Mouse (Mus musculus) heart, embryonic 10.5 days (tissue): Measurements from ENCODE around the gene D17H6S53E. TPM values are rescaled to one million over a fixed set of nuclear protein-coding genes. Genes with fewer than 3 reads are reported as not detected.

ENCODE experiments used
- DNase-seq: peaks from one replicate; pipeline ENCODE4 v3.0.0-alpha.2; 2017; ENCODE audit warnings: low spot score
- H3K27ac ChIP-seq: fragments of 300-500 bp; sonication (generic); 2 replicates; pipeline ENCODE4 v1.5.1; 2016; ENCODE audit warnings: mild to moderate bottlenecking
- H3K27me3 ChIP-seq: fragments of 300-500 bp; sonication (generic); 2 replicates; pipeline ENCODE4 v1.6.1; 2016; ENCODE audit warnings: mild to moderate bottlenecking; ENCODE audit not compliant: poor library complexity, insufficient read depth, severe bottlenecking
- H3K36me3 ChIP-seq: fragments of 300-500 bp; sonication (generic); 2 replicates; pipeline ENCODE4 v1.6.1; 2016; ENCODE audit warnings: mild to moderate bottlenecking, moderate library complexity
- H3K4me1 ChIP-seq: fragments of 300-500 bp; sonication (generic); 2 replicates; pipeline ENCODE4 v1.6.1; 2016; ENCODE audit warnings: mild to moderate bottlenecking
- H3K4me3 ChIP-seq: fragments of 300-500 bp; sonication (generic); 2 replicates; pipeline ENCODE4 v1.5.1; 2016; ENCODE audit warnings: mild to moderate bottlenecking, moderate library complexity
- H3K9me3 ChIP-seq: fragments of 300-500 bp; sonication (generic); 2 replicates; pipeline ENCODE4 v1.6.1; 2016; ENCODE audit warnings: mild to moderate bottlenecking, moderate library complexity
- WGBS: fragments of 180-500 bp; shearing (Covaris S2); methylation state at CpG from one replicate; pipeline ENCODE4 v1.1.7; 2016; 5-methylcytosine and 5-hydroxymethylcytosine counted together
- polyA plus RNA-seq: library from polyadenylated mRNA; unstranded; fragments of >200 nt; fragmentation: Nextera tagmentation; extraction: Ambion mirVana; gene quantifications from 2 replicates; pipeline ENCODE4 v1.2.1, GENCODE M21; 2016

D17H6S53E gene
- polyA plus RNA-seq, 1 experiment from 2014 or later, result 7.4 TPM

DNA sequence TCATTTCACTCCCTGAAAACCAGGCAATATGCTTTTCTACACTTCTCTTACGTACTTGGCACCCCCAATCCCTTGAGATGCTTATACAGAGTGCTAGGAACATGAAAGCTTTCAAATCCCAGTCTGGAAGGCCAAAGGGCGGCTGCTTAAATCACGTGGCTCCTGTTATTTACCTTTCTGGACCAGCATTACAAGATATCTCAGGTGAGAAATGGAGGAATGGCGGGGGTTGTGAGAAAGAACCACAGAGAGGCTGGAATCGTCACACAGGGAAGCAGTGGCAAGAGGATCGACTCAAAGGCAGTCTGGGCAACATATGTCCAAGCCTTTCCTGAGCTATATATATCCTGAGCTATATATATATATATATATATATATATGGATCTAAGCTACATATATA, 595 bp upstream of the D17H6S53E start:
- Histone ChIP-seq H3K27me3 (no peaks in the 10 kb centered on the region), H3K4me3 (peak overlapping the region; percentile 81), H3K27ac (peak overlapping the region; percentile 78; the same call in 1 of the 2 replicates), H3K36me3 (peaks cover 42% of the 10 kb centered on the region), H3K4me1 (peaks cover 45% of the 10 kb centered on the region), H3K9me3 (no peaks in the 10 kb centered on the region)
- WGBS, result 25% methylated on average over 6 of the region's 6 CpGs
- no peak for DNase-seq

DNA sequence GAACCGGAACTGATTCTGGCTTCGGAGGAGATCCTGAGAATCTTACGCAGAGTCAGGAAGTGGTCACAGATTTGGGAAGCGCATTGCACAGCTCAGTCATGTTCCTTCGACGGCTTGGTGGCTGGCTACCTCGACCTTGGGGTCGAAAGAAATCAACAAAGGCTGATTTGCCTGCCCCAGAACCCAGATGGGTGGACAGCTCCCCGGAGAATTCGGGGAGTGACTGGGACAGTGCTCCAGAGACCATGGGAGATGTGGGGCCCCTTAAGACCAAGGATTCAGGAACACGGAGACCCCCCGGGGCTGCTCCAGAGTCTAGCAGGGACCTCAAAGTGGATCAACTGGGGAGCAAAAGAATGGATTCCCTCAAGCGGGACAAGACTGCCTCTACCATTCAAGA, 844 bp downstream of the D17H6S53E start:
- no peak for DNase-seq

DNA sequence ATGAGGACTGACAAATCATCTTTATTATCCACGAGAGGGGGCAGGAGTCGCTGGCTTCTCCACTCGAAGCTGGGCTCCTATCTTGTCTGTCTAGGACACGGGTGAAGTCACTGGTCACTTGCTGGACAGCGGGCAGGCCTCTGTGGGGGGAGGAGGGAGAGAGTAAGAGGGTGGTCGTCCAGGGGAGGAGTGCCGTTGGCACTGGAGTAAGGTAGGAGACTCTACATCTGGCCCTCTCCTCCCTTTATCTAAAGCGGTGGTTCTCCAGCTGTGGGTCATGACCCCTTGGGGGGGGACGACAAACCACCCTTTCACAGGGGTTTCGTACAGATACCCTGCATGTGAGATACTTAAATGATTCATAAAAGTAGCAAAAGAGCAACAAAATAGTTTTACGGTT, 2.8 kb downstream of the D17H6S53E start:
- Histone ChIP-seq H3K4me1 (peaks cover 36% of the 10 kb centered on the region), H3K4me3 (no peak overlapping the region), H3K9me3 (no peaks in the 10 kb centered on the region), H3K27me3 (no peaks in the 10 kb centered on the region), H3K27ac (no peak overlapping the region), H3K36me3 (peaks cover 38% of the 10 kb centered on the region)
- no peak for DNase-seq
- 65% methylated on average over 11 of the region's 11 CpGs for WGBS

More for the DNA sequence above, 844 bp downstream of the D17H6S53E start:
- H3K9me3 ChIP-seq, result no peaks in the 10 kb centered on the region
- H3K4me3 ChIP-seq, result peak overlapping the region; percentile 81
- H3K36me3 ChIP-seq, result peaks cover 47% of the 10 kb centered on the region
- H3K27me3 ChIP-seq, result no peaks in the 10 kb centered on the region
- WGBS, result 70% methylated on average over 13 of the region's 13 CpGs
- H3K27ac ChIP-seq, result peak overlapping the region; percentile 93
- H3K4me1 ChIP-seq, result peaks cover 43% of the 10 kb centered on the region

DNA sequence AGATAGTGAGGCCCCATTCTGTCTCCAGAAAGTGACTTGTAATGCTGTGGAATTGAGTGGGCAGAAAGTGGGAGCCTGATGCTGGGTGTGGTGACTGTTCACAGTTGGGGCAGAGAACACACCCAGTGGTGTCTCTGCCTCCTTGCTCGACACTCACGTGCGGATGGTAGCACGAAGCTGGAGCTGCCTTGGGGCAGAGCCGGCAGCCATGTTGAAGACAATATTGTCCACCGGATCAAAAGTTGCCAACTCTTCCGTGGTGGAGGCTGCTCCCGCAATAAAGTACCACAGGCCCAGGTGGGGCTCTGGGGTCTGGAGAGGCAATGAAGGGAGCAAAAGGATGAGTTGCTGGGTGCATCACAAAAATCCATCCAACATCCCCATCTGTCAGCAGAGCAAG, 4.9 kb downstream of the D17H6S53E start:
- H3K27me3 ChIP-seq, result no peaks in the 10 kb centered on the region
- no peak overlapping the region for H3K4me3 ChIP-seq
- DNase-seq, result no peak
- peaks cover 27% of the 10 kb centered on the region for H3K4me1 ChIP-seq
- WGBS, result 86% methylated on average over 8 of the region's 8 CpGs
- H3K9me3 ChIP-seq, result no peaks in the 10 kb centered on the region
- H3K27ac ChIP-seq, result no peak overlapping the region
- peaks cover 27% of the 10 kb centered on the region for H3K36me3 ChIP-seq

DNA sequence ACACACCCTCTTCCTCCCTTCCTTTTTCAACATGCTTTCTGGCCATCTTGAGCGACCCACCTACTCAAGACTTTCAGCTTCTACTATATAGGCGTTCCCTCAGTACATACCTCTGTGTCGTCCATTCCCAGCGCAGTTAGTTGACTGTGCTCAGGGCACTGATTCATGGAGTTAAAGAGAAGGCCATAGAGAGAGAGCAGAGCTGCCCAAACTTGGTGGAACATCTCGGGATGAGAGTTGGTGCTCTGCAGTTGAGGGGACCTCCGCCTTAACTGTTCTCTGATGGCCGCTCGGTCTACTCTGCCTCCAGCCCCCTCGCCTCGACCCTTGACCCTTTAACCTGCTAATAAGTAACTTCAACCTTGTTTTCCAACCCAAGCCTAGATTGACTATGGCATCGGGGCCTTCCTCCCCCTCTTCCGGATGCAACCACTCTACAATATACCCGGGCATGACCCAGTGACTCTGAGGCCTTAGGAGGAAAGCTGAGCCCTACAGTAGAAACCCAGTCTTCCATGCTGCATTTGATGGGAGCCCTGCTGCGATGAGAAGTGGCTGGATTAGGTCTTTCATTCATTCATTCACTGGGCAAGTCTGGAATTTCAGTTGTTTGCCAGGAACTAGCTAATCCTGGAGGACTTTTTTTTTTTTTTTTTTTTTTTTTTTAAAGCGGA, 5.5 kb downstream of the D17H6S53E start, which contains the start of gene Apom:
Gene Apom, minus strand, starts transcription at position 551 of the 674 bp plus-strand sequence.
- no peak for DNase-seq
- Histone ChIP-seq H3K27ac (no peak within 1 kb of the TSS), H3K4me1 (peaks cover 26% of the 10 kb centered on the region), H3K9me3 (no peaks in the 10 kb centered on the region), H3K4me3 (no peak within 1 kb of the TSS), H3K36me3 (peaks cover 27% of the 10 kb centered on the region), H3K27me3 (no peaks in the 10 kb centered on the region)
- 77% methylated on average over 15 of the region's 15 CpGs for WGBS

DNA sequence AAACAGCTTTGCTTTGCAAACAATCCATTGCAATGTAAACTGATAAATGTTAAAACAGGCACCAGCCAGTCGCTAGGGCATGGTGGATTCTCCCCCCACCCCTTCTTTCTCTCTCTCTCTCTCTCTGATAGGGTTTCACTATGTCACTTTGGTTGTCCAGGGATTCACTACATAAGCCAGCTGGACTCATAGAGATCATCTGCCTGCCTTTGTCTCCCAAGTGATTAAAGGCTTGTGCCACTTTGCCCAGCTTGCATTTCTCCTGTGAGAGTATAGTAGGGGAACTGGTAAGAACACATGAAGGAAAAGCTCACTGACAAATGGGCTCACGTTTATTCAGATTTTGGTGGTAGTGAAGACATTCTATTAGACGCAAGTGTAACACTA, 6.0 kb downstream of the D17H6S53E start:
- WGBS, result 71% methylated on average over 3 of the region's 3 CpGs
- no peak for DNase-seq
- Histone ChIP-seq H3K27ac (no peak overlapping the region), H3K4me3 (no peak overlapping the region), H3K36me3 (peaks cover 27% of the 10 kb centered on the region), H3K9me3 (no peaks in the 10 kb centered on the region), H3K4me1 (peaks cover 26% of the 10 kb centered on the region), H3K27me3 (no peaks in the 10 kb centered on the region)

DNA sequence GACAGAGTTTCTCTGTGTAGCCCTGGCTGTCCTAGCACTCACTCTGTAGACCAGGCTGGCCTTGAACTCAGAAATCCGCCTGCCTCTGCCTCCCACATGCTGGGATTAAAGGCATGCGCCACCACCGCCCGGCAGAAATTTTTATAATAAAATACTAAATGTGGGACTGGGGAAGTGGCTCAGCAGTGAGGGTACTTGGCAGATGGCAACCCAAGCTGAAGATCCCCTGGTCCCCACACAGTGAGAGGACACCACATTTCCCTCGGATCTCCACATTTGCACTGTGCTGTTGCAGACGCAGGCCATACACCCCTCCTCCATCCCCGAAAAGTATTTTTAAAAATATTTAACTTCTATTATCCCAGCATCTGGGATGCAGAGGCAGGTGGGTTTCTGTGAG, 7.3 kb downstream of the D17H6S53E start:
- WGBS, result 88% methylated on average over 7 of the region's 7 CpGs
- H3K27me3 ChIP-seq, result no peaks in the 10 kb centered on the region
- no peak overlapping the region for H3K27ac ChIP-seq
- DNase-seq, result no peak
- no peaks in the 10 kb centered on the region for H3K9me3 ChIP-seq
- peaks cover 19% of the 10 kb centered on the region for H3K4me1 ChIP-seq
- no peak overlapping the region for H3K4me3 ChIP-seq
- peaks cover 26% of the 10 kb centered on the region for H3K36me3 ChIP-seq

DNA sequence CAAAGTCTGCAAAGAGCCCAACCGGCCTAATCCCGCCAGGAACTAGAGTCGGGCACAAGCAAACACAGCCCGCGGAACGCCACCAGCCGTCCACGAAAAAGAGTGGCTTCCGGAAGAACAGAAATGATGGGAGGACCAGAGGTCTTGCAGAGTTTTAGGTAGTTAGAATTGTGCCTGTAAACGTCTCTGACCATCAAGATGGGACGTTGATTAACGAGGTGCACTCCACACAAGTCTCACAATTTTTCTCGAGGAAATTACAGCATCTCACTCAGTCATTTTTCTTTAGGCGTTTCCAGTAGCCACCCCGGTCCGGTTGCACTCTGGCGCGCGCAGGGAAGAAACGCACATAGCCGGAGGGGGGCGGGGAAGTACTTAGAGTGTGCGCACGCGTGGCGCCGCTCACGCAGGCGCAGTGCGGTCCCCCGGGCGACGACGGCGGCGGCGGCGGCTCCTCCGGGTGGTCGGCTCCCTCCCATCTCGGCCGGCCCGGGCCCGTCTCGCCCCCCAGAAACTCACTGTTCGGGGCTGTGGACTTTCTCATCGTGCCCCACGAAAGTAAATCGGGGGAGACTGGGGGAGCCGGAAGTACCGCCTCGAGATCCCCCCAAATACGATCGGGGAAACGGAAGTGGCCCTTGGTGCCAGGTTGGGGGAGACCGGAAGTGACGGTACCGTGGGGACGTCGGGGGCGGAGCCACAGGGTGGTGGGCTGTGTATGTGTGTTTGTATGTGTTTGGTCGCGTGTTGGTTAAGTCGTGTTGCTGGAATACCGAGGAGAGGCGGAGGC, 8.8 kb downstream of the D17H6S53E start, which contains the start of gene Bag6:
Gene Bag6, plus strand, starts transcription at position 378 of the 790 bp plus-strand sequence.
- no peaks in the 10 kb centered on the region for H3K27me3 ChIP-seq
- WGBS, result under 1% methylated on average over 66 of the region's 66 CpGs
- peaks cover 32% of the 10 kb centered on the region for H3K36me3 ChIP-seq
- peaks cover 12% of the 10 kb centered on the region; the same call in 1 of the 2 replicates for H3K4me1 ChIP-seq
- H3K27ac ChIP-seq, result peak within 1 kb of the TSS; percentile 99
- H3K4me3 ChIP-seq, result peak within 1 kb of the TSS; percentile 84
- DNase-seq, result peak; percentile 95
- no peaks in the 10 kb centered on the region for H3K9me3 ChIP-seq

DNA sequence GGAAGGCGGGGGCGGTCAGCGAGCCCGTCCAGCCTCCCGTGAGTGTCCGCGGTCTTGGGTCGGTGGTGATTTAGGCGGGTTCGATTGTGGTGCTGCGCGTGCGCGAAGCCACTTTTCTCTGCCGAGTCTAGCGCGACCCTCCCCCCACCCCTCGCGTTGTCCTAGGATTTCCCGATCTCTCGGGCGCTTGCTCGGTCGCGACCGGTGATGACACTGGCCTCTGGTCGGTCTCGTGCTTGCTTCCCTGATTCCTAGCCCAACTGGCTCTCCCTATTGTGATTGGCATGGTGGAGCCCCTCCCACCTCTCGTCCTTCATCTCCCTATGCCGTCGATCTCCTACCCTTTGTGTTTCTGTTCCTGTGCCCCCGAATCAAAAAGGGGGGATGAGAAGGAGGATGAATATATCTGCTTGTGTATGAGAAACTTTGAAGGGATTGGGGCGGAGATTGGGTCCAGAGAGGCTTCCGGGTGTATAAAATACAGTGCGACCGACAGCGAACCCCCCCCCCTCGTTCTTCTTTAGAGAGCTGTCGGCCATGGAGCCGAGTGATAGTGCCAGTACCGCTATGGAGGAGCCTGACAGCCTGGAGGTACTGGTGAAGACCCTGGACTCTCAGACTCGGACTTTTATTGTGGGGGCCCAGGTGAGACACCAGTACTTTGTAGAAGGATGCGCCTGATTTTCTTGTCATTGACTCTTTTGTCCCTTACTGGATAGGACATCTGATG, 9.6 kb downstream of the D17H6S53E start:
- H3K4me3 ChIP-seq, result peak overlapping the region; percentile 84
- under 1% methylated on average over 42 of the region's 43 CpGs for WGBS
- H3K9me3 ChIP-seq, result no peaks in the 10 kb centered on the region
- no peaks in the 10 kb centered on the region for H3K27me3 ChIP-seq
- peaks cover 34% of the 10 kb centered on the region for H3K36me3 ChIP-seq
- H3K27ac ChIP-seq, result peak overlapping the region; percentile 99
- peaks cover 12% of the 10 kb centered on the region; the same call in 1 of the 2 replicates for H3K4me1 ChIP-seq
- DNase-seq, result no peak

DNA sequence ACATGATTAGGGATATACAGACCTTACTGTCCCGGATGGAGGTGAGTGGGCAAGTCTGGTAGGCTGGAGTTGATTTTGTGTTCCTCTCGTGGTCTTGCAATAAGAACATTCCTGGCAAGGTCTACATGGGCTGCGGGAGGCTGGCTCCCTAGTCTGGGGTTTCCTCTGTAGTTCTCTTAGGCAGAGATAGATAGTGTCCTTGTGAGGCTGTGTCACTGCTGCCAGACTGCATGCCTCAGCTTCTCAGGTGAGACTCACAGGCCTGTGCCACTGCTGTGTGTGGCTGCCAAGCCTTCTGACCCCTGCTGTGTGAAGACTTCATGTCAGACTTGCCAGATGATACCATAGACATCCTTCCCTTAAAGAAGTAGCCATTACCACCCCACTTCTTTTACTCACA, 13.1 kb downstream of the D17H6S53E start:
- Histone ChIP-seq H3K9me3 (no peaks in the 10 kb centered on the region), H3K4me3 (no peak overlapping the region), H3K27me3 (no peaks in the 10 kb centered on the region), H3K36me3 (peaks cover 65% of the 10 kb centered on the region), H3K27ac (no peak overlapping the region), H3K4me1 (peaks cover 12% of the 10 kb centered on the region; the same call in 1 of the 2 replicates)
- DNase-seq, result no peak
- 89% methylated on average over 3 of the region's 3 CpGs for WGBS

DNA sequence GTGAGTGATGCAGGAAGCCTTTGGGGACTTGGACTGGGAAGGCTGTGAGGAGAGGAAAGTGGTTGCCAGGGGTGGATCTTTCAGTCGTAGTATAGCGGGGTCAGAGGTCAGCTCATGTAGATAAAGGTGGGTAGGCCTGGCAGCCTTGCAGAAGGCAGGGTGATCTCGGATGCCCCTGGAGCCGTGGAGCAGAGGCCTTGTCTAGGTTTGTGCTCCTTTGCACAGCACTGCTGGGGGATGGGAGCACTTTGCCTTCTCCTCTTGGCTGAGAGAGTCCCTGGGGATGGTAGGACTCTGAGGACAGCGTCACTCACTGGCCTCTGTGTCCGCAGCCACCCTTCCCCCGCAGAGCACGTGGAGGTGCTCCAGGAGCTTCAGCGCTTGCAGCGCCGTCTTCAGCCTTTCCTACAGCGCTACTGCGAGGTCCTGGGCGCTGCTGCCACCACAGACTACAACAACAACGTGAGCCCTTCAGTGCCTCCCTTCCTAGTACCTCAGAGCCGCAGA, 14.4 kb downstream of the D17H6S53E start:
- H3K27ac ChIP-seq, result no peak overlapping the region
- WGBS, result 71% methylated on average over 16 of the region's 16 CpGs
- H3K4me3 ChIP-seq, result no peak overlapping the region
- peaks cover 78% of the 10 kb centered on the region for H3K36me3 ChIP-seq
- H3K9me3 ChIP-seq, result no peaks in the 10 kb centered on the region
- peaks cover 12% of the 10 kb centered on the region; the same call in 1 of the 2 replicates for H3K4me1 ChIP-seq
- H3K27me3 ChIP-seq, result no peaks in the 10 kb centered on the region
- no peak for DNase-seq

DNA sequence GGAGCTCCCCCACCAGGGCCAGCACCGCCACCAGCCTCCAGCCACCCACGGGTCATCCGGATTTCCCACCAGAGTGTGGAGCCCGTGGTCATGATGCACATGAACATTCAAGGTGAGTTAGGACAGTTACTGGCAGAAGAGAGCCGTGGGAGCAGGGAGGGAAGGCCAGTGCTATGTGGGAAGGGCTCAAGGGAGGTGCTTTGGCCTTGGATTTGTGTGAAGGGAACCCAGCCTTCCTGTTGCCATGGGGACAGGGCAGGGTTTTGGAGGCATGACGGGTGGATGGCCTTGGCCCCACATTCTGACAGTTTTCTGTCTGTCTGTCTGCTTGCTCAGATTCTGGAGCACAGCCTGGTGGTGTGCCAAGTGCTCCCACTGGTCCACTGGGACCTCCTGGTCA, 15.8 kb downstream of the D17H6S53E start:
- Histone ChIP-seq H3K27ac (no peak overlapping the region), H3K4me3 (no peak overlapping the region), H3K4me1 (0 out of 2 replicates have a peak, but pooled peaks cover 4% of the 10 kb centered on the region), H3K36me3 (peaks cover 92% of the 10 kb centered on the region), H3K9me3 (no peaks in the 10 kb centered on the region), H3K27me3 (no peaks in the 10 kb centered on the region)
- no peak for DNase-seq
- 92% methylated on average over 6 of the region's 6 CpGs for WGBS
